Mouse (Mus musculus) limb, embryonic 11.5 days (tissue): ENCODE results near the gene Abhd14b. TPM values are rescaled to one million over a fixed set of nuclear protein-coding genes. Genes with fewer than 3 reads are reported as not detected.

Experiments
- ATAC-seq: fragments of 200-750 bp; cut with Nextera tagmentation; 2 replicates; pipeline ENCODE4 v1.8.0; 2017; ENCODE audit warnings: low read depth; ENCODE audit not compliant: insufficient number of reproducible peaks, low FRiP score, low TSS enrichment
- DNase-seq: peaks from one replicate; pipeline ENCODE4 v3.0.0-alpha.2; 2015; ENCODE audit warnings: low spot score
- H3K27ac ChIP-seq: fragments of 300-500 bp; sonication (generic); replicated peaks from 2 replicates; pipeline ENCODE4 v1.5.1; 2014; ENCODE audit warnings: low read depth, mild to moderate bottlenecking, low read length
- H3K27me3 ChIP-seq: fragments of 300-500 bp; sonication (generic); 2 replicates; pipeline ENCODE4 v1.6.1; 2014; ENCODE audit warnings: mild to moderate bottlenecking, low read length, mixed read lengths; ENCODE audit not compliant: control insufficient read depth, insufficient read depth
- H3K36me3 ChIP-seq: fragments of 300-500 bp; sonication (generic); 2 replicates; pipeline ENCODE4 v1.6.1; 2014; ENCODE audit warnings: mild to moderate bottlenecking, low read length, moderate library complexity, mixed read lengths; ENCODE audit not compliant: control insufficient read depth, insufficient read depth
- H3K4me1 ChIP-seq: fragments of 300-500 bp; sonication (generic); 2 replicates; pipeline ENCODE4 v1.6.1; 2014; ENCODE audit warnings: low read length, mixed read lengths; ENCODE audit not compliant: control insufficient read depth, insufficient read depth
- H3K4me2 ChIP-seq: fragments of 300-500 bp; sonication (generic); 2 replicates; pipeline ENCODE4 v1.6.1; 2014; ENCODE audit warnings: low read depth, mild to moderate bottlenecking, moderate library complexity; ENCODE audit not compliant: severe bottlenecking
- H3K4me3 ChIP-seq: fragments of 300-500 bp; sonication (generic); 2 replicates; pipeline ENCODE4 v1.5.1; 2014; ENCODE audit warnings: low read depth, low read length
- H3K9ac ChIP-seq: fragments of 300-500 bp; sonication (generic); 2 replicates; pipeline ENCODE4 v1.6.1; 2014; ENCODE audit warnings: mild to moderate bottlenecking, low read length
- H3K9me3 ChIP-seq: fragments of 300-500 bp; sonication (generic); 2 replicates; pipeline ENCODE4 v1.6.1; 2016; ENCODE audit warnings: low read length; ENCODE audit not compliant: control insufficient read depth
- WGBS: fragments of 180-500 bp; shearing (Covaris S2); extraction: QIAGEN DNeasy Blood & Tissue Kit; methylation state at CpG from one replicate; pipeline ENCODE4 v1.1.7; 2014; 5-methylcytosine and 5-hydroxymethylcytosine counted together
- polyA plus RNA-seq: library from polyadenylated mRNA; unstranded; fragments of >200 nt; fragmentation: Nextera tagmentation; extraction: Ambion mirVana; gene quantifications from 2 replicates; pipeline ENCODE4 v1.2.1, GENCODE M21; 2014

Abhd14b gene
- polyA plus RNA-seq, 1 experiment from 2014 or later, result 9.3 TPM

- DNase-seq (no peak), ATAC-seq (no peak)
- Histone ChIP-seq H3K27ac (no peak overlapping the region), H3K27me3 (no peaks in the 10 kb centered on the region), H3K4me3 (no peak overlapping the region), H3K4me2 (no peak overlapping the region), H3K9me3 (no peaks in the 10 kb centered on the region), H3K4me1 (peaks cover 3% of the 10 kb centered on the region), H3K36me3 (no peaks in the 10 kb centered on the region), H3K9ac (no peak overlapping the region)
- WGBS, result 74% methylated on average over 4 of the region's 4 CpGs
Observed at GRCm38 (mm10) chr9:106472321-106472720, 25.1 kb downstream of the Abhd14b start.

- Histone ChIP-seq H3K27ac (no peak overlapping the region), H3K4me3 (no peak overlapping the region)
- 93% methylated on average over 16 of the region's 16 CpGs for WGBS
Observed at GRCm38 (mm10) chr9:106473081-106473752, 26.0 kb downstream of the Abhd14b start.

GRCm38 (mm10) chr9:106473753-106474105, 26.5 kb downstream of the Abhd14b start:
- no peak overlapping the region for H3K4me3 ChIP-seq
- no peak overlapping the region for H3K9ac ChIP-seq
- no peaks in the 10 kb centered on the region for H3K9me3 ChIP-seq
- no peaks in the 10 kb centered on the region for H3K27me3 ChIP-seq
- H3K4me1 ChIP-seq, result peaks cover 11% of the 10 kb centered on the region
- no peak overlapping the region for H3K27ac ChIP-seq
- H3K36me3 ChIP-seq, result no peaks in the 10 kb centered on the region
- no peak for DNase-seq
- H3K4me2 ChIP-seq, result no peak overlapping the region
- WGBS, result 85% methylated on average over 5 of the region's 5 CpGs
- no peak for ATAC-seq

More at GRCm38 (mm10) chr9:106473081-106473752, 26.0 kb downstream of the Abhd14b start:
- no peaks in the 10 kb centered on the region for H3K9me3 ChIP-seq
- ATAC-seq (no peak), DNase-seq (no peak)
- H3K36me3 ChIP-seq, result no peaks in the 10 kb centered on the region
- H3K4me2 ChIP-seq, result no peak overlapping the region
- H3K9ac ChIP-seq, result no peak overlapping the region
- H3K4me1 ChIP-seq, result peaks cover 10% of the 10 kb centered on the region
- H3K27me3 ChIP-seq, result no peaks in the 10 kb centered on the region

GRCm38 (mm10) chr9:106474456-106474855, 27.2 kb downstream of the Abhd14b start:
- no peaks in the 10 kb centered on the region for H3K27me3 ChIP-seq
- 2% methylated on average over 6 of the region's 6 CpGs for WGBS
- no peak for ATAC-seq
- no peak overlapping the region for H3K27ac ChIP-seq
- no peak overlapping the region for H3K4me3 ChIP-seq
- H3K9me3 ChIP-seq, result no peaks in the 10 kb centered on the region
- no peak overlapping the region for H3K4me2 ChIP-seq
- H3K4me1 ChIP-seq, result peaks cover 11% of the 10 kb centered on the region
- peak; percentile 68 for DNase-seq
- H3K9ac ChIP-seq, result no peak overlapping the region
- no peaks in the 10 kb centered on the region for H3K36me3 ChIP-seq

- DNase-seq (no peak), ATAC-seq (no peak)
- Histone ChIP-seq H3K9ac (no peak overlapping the region), H3K4me2 (no peak overlapping the region; the same call in 1 of the 2 replicates), H3K27me3 (no peaks in the 10 kb centered on the region), H3K4me1 (peaks cover 11% of the 10 kb centered on the region), H3K9me3 (no peaks in the 10 kb centered on the region), H3K4me3 (no peak overlapping the region), H3K27ac (no peak overlapping the region), H3K36me3 (no peaks in the 10 kb centered on the region; the same call in 1 of the 2 replicates)
- WGBS, result 66% methylated on average over 7 of the region's 7 CpGs
Observed at GRCm38 (mm10) chr9:106475046-106475445, 27.8 kb downstream of the Abhd14b start.

- DNase-seq (no peak), ATAC-seq (no peak)
- Histone ChIP-seq H3K9ac (no peak within 1 kb of the TSS), H3K9me3 (no peaks in the 10 kb centered on the region), H3K4me1 (peaks cover 11% of the 10 kb centered on the region), H3K4me2 (peak within 1 kb of the TSS; percentile 28; the same call in 1 of the 2 replicates), H3K27ac (no peak within 1 kb of the TSS), H3K27me3 (no peaks in the 10 kb centered on the region), H3K4me3 (no peak within 1 kb of the TSS), H3K36me3 (no peaks in the 10 kb centered on the region; the same call in 1 of the 2 replicates)
- WGBS, result 92% methylated on average over 10 of the region's 10 CpGs
Observed at GRCm38 (mm10) chr9:106475663-106476001, 28.4 kb downstream of the Abhd14b start, which contains the start of gene Rrp9. Gene Rrp9, plus strand, starts transcription at chr9:106475963.

- no peak for DNase-seq
- WGBS, result 36% methylated on average over 16 of the region's 16 CpGs
- H3K9me3 ChIP-seq, result no peaks in the 10 kb centered on the region
Observed at GRCm38 (mm10) chr9:106476002-106476923, 29.0 kb downstream of the Abhd14b start.

GRCm38 (mm10) chr9:106476924-106477484, 29.7 kb downstream of the Abhd14b start, which contains the start of gene Parp3:
Gene Parp3, minus strand, starts transcription at chr9:106476949.
- Histone ChIP-seq H3K36me3 (peaks cover 7% of the 10 kb centered on the region; the same call in 1 of the 2 replicates), H3K9me3 (no peaks in the 10 kb centered on the region), H3K27me3 (no peaks in the 10 kb centered on the region), H3K4me3 (peak within 1 kb of the TSS; percentile 80), H3K4me1 (peaks cover 11% of the 10 kb centered on the region), H3K27ac (no peak within 1 kb of the TSS), H3K4me2 (peak within 1 kb of the TSS; percentile 95), H3K9ac (peak within 1 kb of the TSS; percentile 69)
- DNase-seq (peak; percentile 99), ATAC-seq (peak; percentile 97)
- WGBS, result under 1% methylated on average over 41 of the region's 41 CpGs

More at GRCm38 (mm10) chr9:106476002-106476923, 29.0 kb downstream of the Abhd14b start:
- Histone ChIP-seq H3K36me3 (peaks cover 3% of the 10 kb centered on the region; the same call in 1 of the 2 replicates), H3K9ac (no peak overlapping the region), H3K4me2 (peak overlapping the region; percentile 28; the same call in 1 of the 2 replicates), H3K4me1 (peaks cover 11% of the 10 kb centered on the region), H3K27me3 (no peaks in the 10 kb centered on the region), H3K4me3 (no peak overlapping the region), H3K27ac (no peak overlapping the region)
- ATAC-seq, result peak; percentile 52
